Mouse (Mus musculus) ES-E14 (cell line): Measurements from ENCODE around the gene Jsrp1. TPM values are rescaled to one million over a fixed set of nuclear protein-coding genes. Genes with fewer than 3 reads are reported as not detected.

Experiments
- DNase-seq: peaks from one replicate; pipeline ENCODE4 v3.0.0-alpha.2; 2013; ENCODE audit warnings: low read depth, low spot score
- H3K27ac ChIP-seq: 2 replicates; pipeline ENCODE4 v1.5.1; 2012; ENCODE audit warnings: low read depth, mild to moderate bottlenecking, low read length, moderate library complexity, mixed read lengths; ENCODE audit not compliant: poor library complexity, insufficient read depth, severe bottlenecking
- H3K36me3 ChIP-seq: 2 replicates; pipeline ENCODE4 v1.6.1; 2012; ENCODE audit warnings: mild to moderate bottlenecking, low read length, moderate library complexity, mixed read lengths; ENCODE audit not compliant: control insufficient read depth, poor library complexity, insufficient read depth, severe bottlenecking
- H3K4me1 ChIP-seq, 2 experiments: fragments of 150-350 bp in 1 of 2; sonication (generic) in 1 of 2; 2 replicates each; pipeline ENCODE4 v1.6.1; 2012; ENCODE audit warnings: low read length in 2 of 2, mild to moderate bottlenecking in 1 of 2, mixed read lengths in 1 of 2; ENCODE audit not compliant: control insufficient read depth in 2 of 2, insufficient read depth in 2 of 2, poor library complexity in 1 of 2
- H3K4me3 ChIP-seq, 2 experiments: fragments of 150-350 bp in 1 of 2; sonication (generic) in 1 of 2; 2 replicates each; pipeline ENCODE4 v1.5.1; 2012; ENCODE audit warnings: low read length in 2 of 2, low read depth in 1 of 2, mild to moderate bottlenecking in 1 of 2, mixed read lengths in 1 of 2; ENCODE audit not compliant: insufficient read depth in 1 of 2, poor library complexity in 1 of 2, severe bottlenecking in 1 of 2
- H3K9ac ChIP-seq: 2 replicates; pipeline ENCODE4 v1.6.1; 2012; ENCODE audit warnings: low read depth, mild to moderate bottlenecking, low read length, mixed read lengths; ENCODE audit not compliant: poor library complexity, insufficient read depth, severe bottlenecking
- H3K9me3 ChIP-seq: fragments of 150-350 bp; sonication (generic); 2 replicates; pipeline ENCODE4 v1.6.1; 2012; ENCODE audit warnings: low read depth, mild to moderate bottlenecking, low read length; ENCODE audit not compliant: control insufficient read depth, insufficient read depth
- CHD2 ChIP-seq: IDR thresholded peaks from 2 replicates; pipeline ENCODE4 v1.6.1; 2014; ENCODE audit warnings: mild to moderate bottlenecking, low read depth, low read length, inconsistent platforms
- HCFC1 ChIP-seq: IDR thresholded peaks from 2 replicates; pipeline ENCODE4 v1.6.1; 2012; ENCODE audit warnings: low read length, inconsistent platforms, borderline replicate concordance; ENCODE audit not compliant: insufficient read depth
- MAFK ChIP-seq: IDR thresholded peaks from 2 replicates; pipeline ENCODE4 v1.6.1; 2014; ENCODE audit warnings: mild to moderate bottlenecking, low read depth, low read length, inconsistent platforms; ENCODE audit not compliant: insufficient read depth
- ZC3H11A ChIP-seq: IDR thresholded peaks from 2 replicates; pipeline ENCODE4 v1.6.1; 2012; ENCODE audit warnings: low read depth, mild to moderate bottlenecking, inconsistent platforms, low read length, borderline replicate concordance
- ZNF384 ChIP-seq: IDR thresholded peaks from 2 replicates; pipeline ENCODE4 v1.6.1; 2012; ENCODE audit warnings: low read depth, low read length, inconsistent platforms
- in situ Hi-C, 2 experiments: fragments of 600-800 bp; cut with MboI; formaldehyde crosslinking; loops; one replicate each; pipeline ENCODE4 v1.15.1; 2025; ENCODE audit warnings: low sequenced_read_pairs in 2 of 2, inconsistent platforms in 1 of 2; ENCODE audit not compliant: unreplicated experiment in 2 of 2
- total RNA-seq: library from RNA; depleted of rRNA; stranded (reverse); fragments of 300-350 nt; gene quantifications from 2 replicates; pipeline ENCODE4 v1.2.3, GENCODE M21; 2012

Gene Jsrp1
- total RNA-seq, 1 experiment, result 0.67 TPM

GRCm38 (mm10) chr10:80802996-80803395 is 10.3 kb downstream of the Jsrp1 start:
- TF ChIP-seq CHD2 (no peak), MAFK (no peak), ZNF384 (no peak), HCFC1 (no peak), ZC3H11A (no peak)
- no peak overlapping the region for H3K9ac ChIP-seq
- in situ Hi-C loops, result no loop called here
- no peak overlapping the region for H3K27ac ChIP-seq
- H3K36me3 ChIP-seq, result peaks cover 50% of the 10 kb centered on the region
- no peaks in the 10 kb centered on the region for H3K9me3 ChIP-seq
- H3K4me3 ChIP-seq, result no peak overlapping the region
- peaks cover 2 to 14% of the 10 kb centered on the region in 2 experiments; a peak in 3 of 4 replicates for H3K4me1 ChIP-seq
- no peak for DNase-seq

GRCm38 (mm10) chr10:80802204-80802912 is 10.9 kb downstream of the Jsrp1 start:
- no peak for DNase-seq
- Histone ChIP-seq H3K36me3 (peaks cover 50% of the 10 kb centered on the region), H3K9me3 (no peaks in the 10 kb centered on the region), H3K4me3 (no peak overlapping the region), H3K27ac (no peak overlapping the region), H3K4me1 (peaks cover 0 to 14% of the 10 kb centered on the region in 2 experiments; a peak in 1 of 4 replicates), H3K9ac (no peak overlapping the region)
- in situ Hi-C loops, result no loop called here
- TF ChIP-seq ZC3H11A (no peak), ZNF384 (no peak), MAFK (no peak), HCFC1 (no peak), CHD2 (no peak)

GRCm38 (mm10) chr10:80799070-80799566 is 14.2 kb downstream of the Jsrp1 start:
- Histone ChIP-seq H3K9ac (peak overlapping the region; percentile 99), H3K36me3 (peaks cover 58% of the 10 kb centered on the region), H3K9me3 (no peaks in the 10 kb centered on the region), H3K4me1 (peaks cover 0 to 17% of the 10 kb centered on the region in 2 experiments; a peak in 1 of 4 replicates), H3K27ac (peak overlapping the region; percentile 96), H3K4me3 (peak overlapping the region; percentile 80 to 91)
- TF ChIP-seq ZNF384 (no peak), HCFC1 (no peak), CHD2 (no peak), MAFK (no peak), ZC3H11A (no peak)
- no peak for DNase-seq
- in situ Hi-C loops, result no loop called here

- in situ Hi-C loops, result no loop called here
- DNase-seq, result peak; percentile 90
- no peak for TF ChIP-seq MAFK
- TF ChIP-seq ZNF384, result no peak
- TF ChIP-seq ZC3H11A, result no peak
- peak; percentile 93 for TF ChIP-seq CHD2
- TF ChIP-seq HCFC1, result peak; percentile 76
Measured at GRCm38 (mm10) chr10:80798150-80799006, 14.9 kb downstream of the Jsrp1 start, which contains the start of the genes Sf3a2 and Plekhj1. Sf3a2 (plus strand) TSS chr10:80798198. Plekhj1 (minus strand) TSS chr10:80798626.

More at GRCm38 (mm10) chr10:80798150-80799006, 14.9 kb downstream of the Jsrp1 start, which contains the start of the genes Sf3a2 and Plekhj1:
- Histone ChIP-seq H3K36me3 (peaks cover 56% of the 10 kb centered on the region), H3K4me3 (peak within 1 kb of the TSS; percentile 80 to 91), H3K9me3 (no peaks in the 10 kb centered on the region), H3K27ac (peak within 1 kb of the TSS; percentile 96), H3K4me1 (peaks cover 0 to 18% of the 10 kb centered on the region in 2 experiments; a peak in 1 of 4 replicates), H3K9ac (peak within 1 kb of the TSS; percentile 99)
